Mouse (Mus musculus) cortical plate, adult 2 months (tissue): ENCODE measurements around the gene Fam131c. TPM values are rescaled to one million over a fixed set of nuclear protein-coding genes. Genes with fewer than 3 reads are reported as not detected.

Experiments
- H3K27ac ChIP-seq: fragments of 200-500 bp; 2 replicates; pipeline ENCODE4 v1.5.1; 2012; ENCODE audit warnings: low read length, control low read depth, inconsistent platforms; ENCODE audit not compliant: insufficient read depth
- H3K4me1 ChIP-seq: fragments of 200-500 bp; 2 replicates; pipeline ENCODE4 v1.6.1; 2011; ENCODE audit warnings: low read length; ENCODE audit not compliant: control insufficient read depth, insufficient read depth
- H3K4me3 ChIP-seq: fragments of 200-500 bp; 2 replicates; pipeline ENCODE4 v1.5.1; 2011; ENCODE audit warnings: mild to moderate bottlenecking, low read length, control low read depth; ENCODE audit not compliant: insufficient read depth
- CTCF ChIP-seq: fragments of 200-500 bp; IDR thresholded peaks from 2 replicates; pipeline ENCODE4 v1.5.1; 2011; ENCODE audit warnings: mild to moderate bottlenecking, control low read depth, low read length; ENCODE audit not compliant: insufficient read depth; ENCODE audit errors: extremely low read depth
- POLR2A ChIP-seq: fragments of 200-500 bp; IDR thresholded peaks from 2 replicates; pipeline ENCODE4 v1.6.1; 2011; ENCODE audit warnings: mild to moderate bottlenecking, low read length, control low read depth; ENCODE audit not compliant: insufficient read depth; ENCODE audit errors: extremely low read depth
- polyA plus RNA-seq: library from polyadenylated mRNA; depleted of rRNA; stranded (reverse); fragments of >200 nt; gene quantifications from 2 replicates; pipeline ENCODE4 v1.2.3, GENCODE M21; 2012

Fam131c gene
- polyA plus RNA-seq, 1 experiment: 3.3 TPM

- H3K27ac ChIP-seq: no peak overlapping the region
- H3K4me1 ChIP-seq: no peaks in the 10 kb centered on the region
- TF ChIP-seq CTCF: peak; percentile 87
- TF ChIP-seq POLR2A: no peak
- no peak overlapping the region for H3K4me3 ChIP-seq
These were observed 17.3 kb downstream of the Fam131c start for GRCm38 (mm10) chr4:141385275-141385674.

GRCm38 (mm10) chr4:141386150-141386549 lies 18.1 kb downstream of the Fam131c start:
- TF ChIP-seq CTCF (0 out of 2 replicates have a peak, but pooled peaks have one; percentile 15), POLR2A (no peak)
- Histone ChIP-seq H3K4me3 (no peak overlapping the region), H3K27ac (no peak overlapping the region), H3K4me1 (no peaks in the 10 kb centered on the region)

GRCm38 (mm10) chr4:141387093-141387784 lies 19.2 kb downstream of the Fam131c start:
- peak; percentile 80 for TF ChIP-seq CTCF
- no peak for TF ChIP-seq POLR2A
- no peak overlapping the region for H3K27ac ChIP-seq
- no peak overlapping the region for H3K4me3 ChIP-seq
- no peaks in the 10 kb centered on the region for H3K4me1 ChIP-seq

- TF ChIP-seq CTCF (no peak), POLR2A (no peak)
These were observed 19.9 kb downstream of the Fam131c start for GRCm38 (mm10) chr4:141387933-141388332.

GRCm38 (mm10) chr4:141389366-141390150 lies 21.5 kb downstream of the Fam131c start:
- Histone ChIP-seq H3K27ac (no peak overlapping the region), H3K4me1 (no peaks in the 10 kb centered on the region), H3K4me3 (no peak overlapping the region)
- TF ChIP-seq CTCF (no peak), POLR2A (no peak)

More at GRCm38 (mm10) chr4:141387933-141388332, 19.9 kb downstream of the Fam131c start:
- no peak overlapping the region for H3K4me3 ChIP-seq
- H3K4me1 ChIP-seq: no peaks in the 10 kb centered on the region
- H3K27ac ChIP-seq: no peak overlapping the region

- no peak for TF ChIP-seq CTCF
- TF ChIP-seq POLR2A: no peak
- Histone ChIP-seq H3K4me1 (no peaks in the 10 kb centered on the region), H3K27ac (no peak overlapping the region), H3K4me3 (no peak overlapping the region)
These were observed 23.3 kb downstream of the Fam131c start for GRCm38 (mm10) chr4:141391293-141391692.

- H3K4me3 ChIP-seq: no peak overlapping the region
- no peak overlapping the region for H3K27ac ChIP-seq
- TF ChIP-seq CTCF (no peak), POLR2A (no peak)
- no peaks in the 10 kb centered on the region for H3K4me1 ChIP-seq
These were observed 26.7 kb downstream of the Fam131c start for GRCm38 (mm10) chr4:141394751-141395150.

GRCm38 (mm10) chr4:141397861-141398260 lies 29.8 kb downstream of the Fam131c start:
- Histone ChIP-seq H3K27ac (no peak overlapping the region), H3K4me1 (no peaks in the 10 kb centered on the region), H3K4me3 (no peak overlapping the region)
- TF ChIP-seq CTCF: no peak
- TF ChIP-seq POLR2A: no peak

- no peak within 1 kb of the TSS for H3K27ac ChIP-seq
- TF ChIP-seq POLR2A (no peak), CTCF (no peak)
- no peaks in the 10 kb centered on the region for H3K4me1 ChIP-seq
- H3K4me3 ChIP-seq: no peak within 1 kb of the TSS
These were observed 30.5 kb downstream of the Fam131c start, which contains the start of gene Clcnka for GRCm38 (mm10) chr4:141398545-141398944. Gene Clcnka (minus strand): TSS chr4:141398724.
